Mouse (Mus musculus) 3T3-L1 (cell line): ENCODE measurements around the gene Eif2b2.

Experiments used
- DNase-seq: peaks from one replicate; pipeline ENCODE4 v3.0.0-alpha.2; 2015; ENCODE audit warnings: low read depth, low spot score

The Eif2b2 gene

DNA sequence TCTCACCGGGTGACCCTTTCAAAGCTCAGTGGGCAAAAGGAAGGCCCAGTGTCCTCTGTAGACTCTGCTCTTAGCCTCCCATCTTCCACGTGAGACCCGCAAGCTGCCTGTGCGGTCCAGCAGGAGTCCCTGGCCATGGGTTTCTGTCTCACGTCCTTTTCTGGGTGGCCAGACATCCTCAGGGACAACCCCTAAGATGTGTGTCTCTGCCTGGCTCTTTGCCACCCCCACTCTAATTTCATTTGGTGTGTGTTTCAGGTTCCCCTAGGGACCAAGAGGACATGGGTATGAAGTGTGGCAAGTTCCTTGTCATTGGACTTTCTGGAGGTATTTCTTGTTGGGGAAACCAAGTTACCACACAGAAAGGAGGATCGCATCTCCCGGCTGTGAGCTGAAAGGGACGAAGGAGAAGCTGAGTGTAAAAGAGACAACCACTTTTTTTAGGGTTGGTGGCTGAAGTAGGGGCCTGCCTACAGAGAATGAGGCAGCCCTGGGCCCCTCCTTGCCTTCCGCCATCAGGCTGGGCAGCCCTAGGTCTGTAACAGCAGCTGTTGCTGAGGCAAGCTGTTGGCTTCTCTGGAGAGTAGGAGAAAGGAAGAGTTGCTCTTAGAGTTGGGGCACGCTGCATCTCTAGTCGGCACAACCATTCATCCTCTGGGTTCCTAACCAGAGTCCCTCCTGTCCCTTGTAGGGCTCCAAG, 25.2 kb upstream of the Eif2b2 start:
- no peak for DNase-seq

DNA sequence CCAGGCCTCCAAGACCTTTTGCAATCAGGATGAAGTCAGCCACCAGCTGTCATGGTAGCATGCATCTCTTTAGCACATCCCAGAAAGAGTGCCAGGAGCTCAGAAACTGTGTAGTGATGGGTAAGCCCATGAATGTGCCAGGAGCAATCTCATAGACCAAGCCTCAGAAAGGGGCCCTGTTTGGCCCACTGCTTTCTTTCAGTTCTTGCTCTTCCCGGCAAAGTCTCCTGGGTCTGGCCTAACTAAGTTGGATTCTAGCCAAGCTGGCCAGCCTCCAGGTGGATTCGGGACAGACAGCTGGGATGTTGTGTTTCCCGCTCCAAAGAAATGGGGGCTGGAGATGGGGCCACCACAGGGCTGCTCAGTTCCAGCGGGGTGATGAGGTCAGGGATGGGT, 24.7 kb upstream of the Eif2b2 start:
- peak; percentile 53 for DNase-seq

DNA sequence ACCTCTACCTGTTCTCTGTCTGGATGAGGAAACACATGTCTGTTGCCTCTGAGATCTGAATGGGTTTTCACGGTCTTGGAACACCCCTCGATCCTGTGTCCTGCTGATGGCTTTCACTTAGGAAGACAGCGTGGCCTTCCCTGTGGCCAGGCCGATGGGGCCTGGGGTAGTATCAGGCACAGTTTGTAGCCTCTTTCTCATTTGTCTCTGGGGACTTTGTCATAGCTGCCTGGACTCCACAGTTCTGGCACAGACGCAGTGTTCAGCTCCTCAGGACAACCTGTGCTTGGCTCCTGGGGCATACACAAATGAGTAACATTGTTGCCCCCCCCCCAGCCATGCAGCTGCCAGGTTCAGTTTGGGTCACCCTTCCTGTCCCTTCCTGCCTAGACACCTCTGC, 24.2 kb upstream of the Eif2b2 start:
- DNase-seq, result no peak

DNA sequence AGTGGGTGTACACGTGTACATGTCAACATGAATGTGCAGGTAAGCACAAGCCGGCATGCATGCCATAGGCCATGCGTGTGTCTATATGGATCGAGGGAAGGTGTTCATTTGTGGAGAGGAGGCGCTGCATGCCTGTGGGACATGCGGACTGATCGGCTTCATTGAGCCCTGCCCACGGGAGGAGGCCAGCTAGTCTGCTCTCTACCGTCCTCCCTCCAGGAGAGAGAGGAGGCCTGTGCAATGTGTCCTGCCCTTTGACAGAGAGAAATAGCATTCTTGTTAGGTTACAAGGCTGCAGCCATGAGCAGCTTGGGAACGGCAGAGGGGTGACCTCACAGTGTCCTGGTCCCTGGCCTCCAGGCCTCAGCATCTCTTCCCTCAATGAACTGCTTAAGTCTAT, 23.1 kb upstream of the Eif2b2 start:
- no peak for DNase-seq

DNA sequence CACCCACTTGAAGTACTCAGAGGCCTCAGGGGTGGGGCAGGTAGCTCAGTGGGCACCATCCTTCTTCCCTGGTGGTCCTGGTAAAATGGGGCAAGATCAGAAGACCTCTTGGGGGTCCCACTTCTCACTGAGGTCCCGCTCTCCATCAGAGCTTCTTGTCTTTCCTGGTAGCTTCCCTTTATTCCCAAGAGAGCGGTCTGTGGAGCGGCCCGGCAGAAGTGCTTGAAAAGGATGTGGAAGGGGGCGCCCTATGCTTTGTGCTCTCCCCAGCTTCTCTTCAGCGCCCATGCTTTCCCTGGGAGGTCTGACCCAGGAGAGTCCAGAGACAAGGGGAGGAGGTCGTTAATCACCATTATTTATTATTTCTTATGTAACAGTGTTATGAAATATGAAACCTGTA, 21.9 kb upstream of the Eif2b2 start:
- DNase-seq, result no peak

DNA sequence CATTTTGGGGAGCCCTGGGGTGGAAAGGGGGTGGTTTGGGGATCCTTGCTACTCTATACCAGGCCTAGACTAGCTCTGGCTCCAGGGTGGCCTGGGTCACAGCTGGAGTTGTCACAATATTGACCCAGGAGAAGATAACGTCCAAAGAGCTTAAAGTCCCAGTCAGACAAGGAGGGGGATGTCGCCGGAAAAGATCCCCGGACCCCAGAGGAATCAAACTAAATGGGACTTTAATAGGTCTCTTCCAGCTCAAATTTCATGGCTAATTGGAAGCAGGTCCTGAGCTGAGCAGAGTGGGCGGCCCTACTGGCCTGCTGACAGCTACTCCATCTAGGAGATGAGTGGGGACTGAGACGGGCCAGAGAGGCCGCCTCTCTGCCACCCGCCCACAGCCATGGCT, 21.3 kb upstream of the Eif2b2 start:
- DNase-seq, result no peak

DNA sequence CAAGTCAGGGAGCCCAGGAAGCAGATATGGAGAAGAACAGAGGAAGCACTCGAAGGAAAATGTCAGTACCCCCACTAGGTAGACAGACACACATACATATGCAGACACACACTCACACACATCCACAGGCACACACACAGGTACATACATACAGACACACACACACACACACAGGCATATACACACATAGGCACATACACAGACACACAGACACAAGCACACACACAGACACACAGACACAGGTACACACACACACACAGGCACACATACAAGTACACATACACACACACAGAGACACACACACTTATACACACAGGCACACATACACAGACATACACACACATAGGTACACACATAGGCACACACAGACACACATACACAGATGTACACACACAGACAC, 19.3 kb upstream of the Eif2b2 start:
- no peak for DNase-seq

DNA sequence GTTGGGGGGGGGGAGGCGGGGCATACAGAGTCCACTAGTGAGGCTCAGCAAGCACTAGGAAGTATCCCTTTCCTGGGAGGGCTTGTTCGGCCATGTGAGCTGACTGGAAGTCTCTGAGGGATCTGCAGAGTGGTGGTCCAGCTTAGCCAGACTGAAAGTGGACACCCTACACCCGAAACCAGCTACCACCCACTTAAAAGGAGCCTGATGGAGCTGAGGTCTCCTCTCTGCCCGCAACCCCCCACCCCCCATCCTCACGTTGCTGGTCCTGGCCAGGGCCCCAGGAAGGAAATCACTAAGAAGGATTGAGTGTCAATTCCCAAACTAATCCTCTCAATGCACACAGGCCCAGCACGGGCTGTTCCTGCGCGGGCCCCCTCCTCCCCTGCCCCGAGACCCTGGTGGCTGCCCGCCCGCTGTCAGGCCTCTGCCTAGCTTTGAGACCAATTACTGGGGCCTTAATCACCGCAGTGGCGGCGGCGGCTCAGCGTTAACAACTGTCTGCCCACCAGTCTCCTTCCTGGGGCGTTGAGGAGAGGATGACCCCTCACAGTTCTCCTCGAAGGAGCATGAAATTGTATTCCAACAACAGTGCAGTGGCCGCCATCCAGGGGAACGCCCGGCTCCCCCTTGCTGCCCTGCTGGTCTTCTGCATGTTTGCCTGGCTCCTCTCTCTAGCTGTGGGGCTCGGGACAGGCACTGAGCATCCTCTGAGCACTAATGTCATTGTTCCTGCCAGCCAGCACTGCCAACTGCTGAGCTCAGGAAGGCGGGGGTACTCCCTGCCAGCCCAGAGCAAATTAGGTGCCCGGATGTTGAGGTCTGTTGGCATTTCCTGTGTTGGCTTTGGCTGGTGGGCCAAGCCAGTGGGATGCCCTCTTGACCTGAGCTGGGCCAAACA, 18.1 kb upstream of the Eif2b2 start:
- no peak for DNase-seq

DNA sequence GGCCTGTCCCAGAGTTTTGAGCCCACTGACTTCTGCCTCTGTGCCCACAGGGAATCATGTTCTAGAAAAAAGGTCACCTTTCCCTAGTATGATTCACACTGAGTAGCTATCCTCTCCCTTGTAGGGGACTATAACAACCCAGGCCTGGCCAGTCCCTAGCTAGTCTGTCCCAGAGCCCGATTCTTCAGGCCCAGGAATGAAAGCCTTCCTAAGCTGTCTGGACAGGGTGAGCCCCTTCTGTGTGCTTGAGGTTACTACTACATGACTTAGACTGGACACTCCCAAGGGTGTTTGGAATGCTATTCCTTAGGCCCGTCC, 17.5 kb upstream of the Eif2b2 start:
- DNase-seq, result peak; percentile 76

DNA sequence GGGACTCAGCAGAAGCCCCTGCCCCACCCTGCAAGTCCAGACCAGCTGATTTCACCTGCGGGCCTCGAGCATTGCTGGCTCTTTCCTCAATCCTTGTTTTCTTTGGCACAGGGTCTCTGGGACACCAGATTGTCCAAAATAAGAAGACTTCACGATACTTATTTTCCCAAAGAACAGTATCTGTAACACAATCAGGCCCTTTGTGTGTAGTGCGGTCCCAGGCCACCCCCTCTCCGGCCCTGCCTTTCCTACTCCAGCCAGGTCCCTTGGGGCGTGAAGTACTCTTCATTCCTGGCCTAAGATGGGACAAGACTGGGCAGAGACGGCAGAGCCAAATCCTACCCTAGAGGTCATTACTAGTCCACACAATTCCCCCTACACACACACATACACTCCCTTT, 17.1 kb upstream of the Eif2b2 start:
- no peak for DNase-seq

DNA sequence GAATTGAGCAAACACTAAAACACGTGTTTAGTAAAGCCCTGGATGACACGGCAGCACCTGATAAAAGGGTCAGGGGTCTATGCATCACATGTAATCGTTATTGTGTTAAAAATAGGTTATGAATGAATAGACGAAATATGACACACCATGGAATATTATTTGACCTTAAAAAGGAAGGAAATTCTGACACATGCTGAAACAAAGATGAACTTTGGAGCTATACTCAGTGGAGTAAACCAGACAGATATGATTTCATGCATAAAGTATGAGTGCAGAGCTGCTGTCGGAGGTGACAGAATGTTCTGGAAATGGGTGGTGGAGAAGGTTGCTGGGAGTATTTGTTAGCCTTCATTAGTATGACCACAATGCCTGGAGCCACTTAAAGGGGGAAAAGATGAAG, 15.6 kb upstream of the Eif2b2 start:
- peak; percentile 50 for DNase-seq

DNA sequence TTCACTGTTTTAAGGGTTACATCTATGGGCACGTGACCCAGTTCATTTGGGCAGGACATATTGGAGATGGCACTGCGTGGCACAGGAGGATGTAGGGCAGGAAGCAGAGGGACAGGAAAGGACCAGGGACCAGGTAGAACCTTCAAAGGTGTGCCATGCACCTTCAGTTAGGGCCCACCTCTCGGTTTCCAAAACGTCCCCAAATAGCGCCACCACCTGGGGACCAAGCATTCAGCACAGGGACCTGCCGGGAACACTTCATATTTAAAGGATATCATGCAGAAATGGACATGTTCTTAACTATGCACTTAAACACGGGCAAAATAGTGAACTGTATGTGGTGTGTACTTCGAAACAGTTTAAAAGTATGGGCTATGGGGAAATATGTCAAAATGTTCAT, 15.2 kb upstream of the Eif2b2 start:
- DNase-seq, result no peak

DNA sequence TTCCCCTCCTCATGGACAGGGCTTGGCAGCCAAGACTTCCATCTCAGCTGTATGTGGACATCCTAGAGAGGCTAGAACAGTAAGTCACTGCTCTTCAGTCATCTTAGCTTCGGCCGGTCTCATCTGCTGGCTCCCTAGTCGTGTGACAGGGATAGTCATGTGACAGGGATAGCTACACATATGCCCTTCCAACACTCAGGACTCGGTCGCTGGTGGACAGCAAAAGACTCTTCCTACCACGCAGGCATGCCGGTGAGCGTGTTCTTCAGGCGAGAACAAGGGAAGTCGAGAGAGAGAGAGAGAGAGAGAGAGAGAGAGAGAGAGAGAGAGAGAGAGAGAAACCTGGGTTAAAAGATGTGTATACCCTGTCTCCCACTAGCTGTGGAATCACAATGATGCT, 13.9 kb upstream of the Eif2b2 start:
- no peak for DNase-seq

DNA sequence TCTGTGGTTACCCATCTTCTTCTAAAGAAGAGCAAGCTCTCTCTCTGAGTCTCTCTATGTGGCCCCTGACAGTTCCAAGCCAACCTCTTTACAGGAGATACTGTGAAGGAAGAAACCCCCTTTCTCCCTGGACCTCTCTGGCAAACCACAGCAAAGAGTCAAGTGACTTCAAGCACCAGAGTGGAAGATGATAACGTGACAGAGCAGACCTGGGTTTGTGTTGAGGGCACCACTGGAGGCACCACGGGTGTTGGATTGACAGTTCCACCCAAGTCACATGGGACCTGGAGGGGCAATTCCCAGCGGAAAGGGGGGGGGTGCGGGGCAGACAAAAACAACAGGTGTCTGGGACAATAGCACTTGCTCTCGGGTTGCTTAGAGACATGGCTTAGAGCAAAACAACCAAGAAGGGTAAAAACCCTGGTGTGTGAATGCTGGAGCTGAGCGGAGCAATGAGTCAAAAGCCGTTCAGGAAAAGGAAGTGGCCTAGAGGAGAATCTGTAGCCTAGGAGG, 10.5 kb upstream of the Eif2b2 start:
- no peak for DNase-seq

DNA sequence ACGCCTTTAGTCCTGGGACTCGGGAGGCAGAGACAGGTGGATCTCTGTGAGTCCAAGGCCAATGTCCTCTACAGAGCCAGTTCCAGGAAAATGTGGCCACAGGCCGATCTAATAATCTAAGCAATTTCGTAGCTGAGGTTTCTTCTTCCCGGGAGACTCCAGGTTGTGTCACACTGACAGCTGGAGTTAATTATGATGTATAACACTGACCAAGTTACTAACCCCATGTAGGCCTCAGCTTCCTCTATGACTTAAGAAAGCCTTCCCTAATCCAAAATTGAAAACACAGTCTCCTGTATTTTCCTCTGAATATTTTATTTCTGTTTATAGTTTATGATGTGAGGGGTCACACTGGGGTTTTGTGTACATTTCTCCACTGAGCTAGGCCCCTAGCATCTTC, 4.2 kb upstream of the Eif2b2 start:
- DNase-seq, result peak; percentile 77

DNA sequence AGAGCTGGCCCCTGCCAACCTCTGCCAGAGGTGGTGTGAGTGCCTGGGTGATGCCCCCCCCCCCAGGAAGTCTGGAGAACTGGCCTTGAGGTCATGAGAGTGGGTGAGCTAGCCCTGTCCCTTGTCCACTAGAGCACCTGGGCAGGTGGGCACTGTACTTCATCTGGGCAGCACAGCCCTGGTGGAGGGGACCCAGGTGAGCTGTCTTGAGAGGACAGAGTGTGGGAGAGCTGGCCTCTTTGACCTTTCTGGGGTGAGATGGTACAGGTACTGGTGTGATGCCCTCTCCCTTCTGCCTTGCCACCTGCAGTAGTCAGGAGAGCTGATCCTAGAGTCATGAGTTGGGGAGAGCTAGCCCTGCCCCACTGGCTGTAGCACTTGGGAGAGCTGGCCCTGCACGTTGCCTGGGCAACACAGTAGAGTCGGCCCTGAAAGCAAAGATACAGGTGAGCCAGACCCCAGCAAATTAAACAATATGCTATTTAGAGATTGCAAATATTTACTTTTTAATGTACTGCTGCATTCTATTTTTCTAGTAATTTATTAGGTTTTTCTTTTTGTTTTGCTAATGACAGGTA, 1.5 kb upstream of the Eif2b2 start:
- DNase-seq, result no peak

DNA sequence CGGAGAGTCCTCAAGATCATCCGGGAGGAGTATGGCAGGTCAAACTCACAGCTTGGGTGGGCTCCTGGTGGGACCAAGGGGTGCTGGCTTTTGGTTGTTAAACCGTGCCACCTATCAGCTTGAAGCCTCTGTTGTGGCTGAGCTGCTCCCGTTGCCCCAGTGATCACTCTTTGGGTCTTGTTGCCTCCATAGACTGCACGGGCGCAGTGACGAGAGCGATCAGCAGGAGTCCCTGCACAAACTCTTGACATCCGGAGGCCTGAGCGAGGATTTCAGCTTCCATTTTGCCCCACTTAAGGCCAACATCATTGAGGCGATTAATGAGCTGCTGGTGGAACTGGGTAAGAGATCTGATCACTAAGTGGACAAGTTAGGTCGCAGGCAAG, 617 bp downstream of the Eif2b2 start:
- DNase-seq, result peak; percentile 70

DNA sequence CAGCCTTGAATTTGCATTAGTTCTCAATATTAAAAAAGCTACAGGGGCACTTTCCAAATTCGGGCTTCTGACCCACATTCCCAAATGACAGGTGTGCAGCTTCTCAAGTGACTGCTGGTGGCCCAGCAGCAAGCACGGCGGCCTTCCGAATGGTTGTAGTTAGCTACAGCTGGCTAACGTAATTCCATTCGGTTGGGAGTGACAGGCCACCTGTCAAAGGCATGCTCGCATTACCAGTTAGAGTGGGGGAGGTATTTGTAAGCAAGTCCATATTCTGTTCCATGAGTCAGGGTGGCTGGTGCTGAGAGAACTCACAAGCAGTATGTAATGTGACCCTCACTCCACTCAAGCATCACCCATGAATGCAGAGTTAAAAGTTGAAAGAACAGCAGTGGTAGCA, 7.9 kb downstream of the Eif2b2 start:
- peak; percentile 40 for DNase-seq

DNA sequence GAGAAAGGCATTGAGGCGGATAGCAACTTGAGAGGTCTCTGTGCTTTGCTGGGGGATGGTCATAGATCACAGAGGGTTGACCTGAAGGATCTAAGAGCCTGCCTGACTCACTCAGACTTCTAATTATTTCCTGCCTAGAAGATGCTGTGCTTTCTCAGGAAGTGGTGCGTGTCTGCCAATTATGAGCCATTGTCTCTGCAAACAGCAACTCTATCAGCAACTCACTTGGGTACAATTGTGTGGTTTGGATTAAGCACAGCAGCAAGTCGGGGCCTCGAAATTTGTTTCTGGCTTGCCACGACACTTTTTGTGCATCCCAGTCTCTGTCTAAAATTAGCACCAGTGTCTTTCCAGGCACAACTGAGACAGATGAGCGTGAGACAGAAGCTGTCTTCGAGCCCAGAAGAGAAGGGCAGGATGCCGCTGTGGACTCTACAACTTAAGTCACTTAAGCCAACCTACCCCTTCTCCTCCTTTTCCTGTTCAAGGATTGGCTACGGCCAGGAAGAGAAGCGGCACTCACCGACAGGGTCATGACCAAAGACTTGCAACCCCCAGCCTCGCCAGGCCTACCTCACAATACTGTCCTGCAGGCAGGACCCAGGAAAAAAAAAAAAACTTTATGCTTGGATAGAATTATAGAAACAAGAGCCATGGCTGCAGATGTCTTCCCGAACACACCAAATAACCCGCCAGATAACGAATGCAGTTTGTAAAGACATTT, 8.8 kb downstream of the Eif2b2 start:
- DNase-seq, result peak; percentile 50

DNA sequence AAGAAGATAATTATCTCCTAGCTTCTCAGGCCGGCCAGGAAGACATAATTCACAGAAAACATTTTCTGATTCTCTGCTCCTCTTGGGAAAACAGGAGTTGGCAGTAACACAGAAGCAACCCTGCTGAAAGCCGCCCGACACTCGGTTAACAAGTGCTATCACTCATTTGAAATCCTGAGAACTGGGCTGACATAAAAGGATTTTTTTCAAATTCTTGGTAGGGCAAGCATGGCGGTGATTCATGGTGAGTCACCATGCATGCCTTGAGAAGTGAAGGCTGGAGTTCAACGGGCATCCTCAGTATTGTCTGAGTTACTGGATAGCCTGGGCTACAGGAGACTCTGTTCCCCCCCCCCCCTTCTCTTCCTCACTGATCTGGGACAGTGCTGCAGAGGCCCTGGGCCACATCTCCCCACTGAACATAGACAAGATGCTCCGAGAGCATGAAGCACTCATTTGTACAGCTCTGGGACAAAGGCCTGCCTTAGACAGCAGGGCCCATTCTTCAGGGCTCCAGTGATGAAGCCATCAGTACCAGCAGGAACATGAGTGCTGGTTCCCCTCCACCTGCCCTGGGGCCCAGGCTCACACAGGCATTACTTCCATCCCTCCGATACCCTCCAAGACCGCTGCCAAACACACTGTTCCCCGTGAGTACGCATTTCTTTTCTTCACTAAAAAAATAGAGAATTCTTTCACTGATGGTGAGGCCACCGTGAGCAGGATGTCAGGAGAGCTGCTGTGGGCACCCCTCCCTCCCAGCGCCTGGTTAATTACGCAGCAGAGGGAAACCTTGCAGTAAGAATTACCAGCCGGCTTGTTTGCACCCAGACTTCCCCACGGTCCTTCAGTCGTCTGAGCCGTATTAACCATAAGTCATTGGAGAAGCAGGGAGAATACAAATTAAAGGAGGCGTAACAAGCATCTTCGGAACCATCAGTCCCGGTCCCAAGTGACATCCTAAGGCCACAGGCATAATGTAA, 14.4 kb downstream of the Eif2b2 start:
- DNase-seq, result peak; percentile 95

DNA sequence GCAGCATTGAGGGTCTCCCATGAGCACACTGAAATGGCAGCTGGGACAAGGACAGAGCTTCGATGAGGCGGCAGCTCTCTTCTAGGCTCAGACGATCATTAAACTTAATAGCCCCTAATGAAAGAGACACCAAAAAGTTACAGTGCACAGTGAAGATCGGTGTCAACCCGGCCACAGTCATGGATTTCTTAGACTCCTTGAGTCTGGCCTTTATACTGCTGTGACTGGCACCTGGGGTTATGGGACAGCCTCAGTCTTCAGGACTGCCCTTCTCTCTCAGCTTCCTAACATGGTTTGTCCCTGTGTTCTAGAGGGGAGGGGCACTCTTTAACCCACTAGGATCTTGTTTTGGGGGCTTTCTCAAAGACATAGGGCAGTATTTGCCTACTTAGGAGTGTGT, 18.3 kb downstream of the Eif2b2 start:
- no peak for DNase-seq
